Mouse (Mus musculus) hindbrain, embryonic 11.5 days (tissue): ENCODE results near the gene Swap70. TPM values are rescaled to one million over a fixed set of nuclear protein-coding genes. Genes with fewer than 3 reads are reported as not detected.

ENCODE experiments used
- polyA plus RNA-seq: library from polyadenylated mRNA; unstranded; fragments of >200 nt; fragmentation: Nextera tagmentation; extraction: Ambion mirVana; gene quantifications from 2 replicates; pipeline ENCODE4 v1.2.1, GENCODE M21; 2014

Gene Swap70
- polyA plus RNA-seq, 1 experiment from 2014 or later = 15.6 TPM

Other genes with a start within 250 kb of the Swap70 start
- 78.4 and 84.8 TPM in 2 replicates for gene Tmem41b, start 234.8 kb upstream of the Swap70 start, polyA plus RNA-seq
- 23.2 and 32.7 TPM in 2 replicates for gene Ipo7, start 203.4 kb upstream of the Swap70 start, polyA plus RNA-seq
- gene Zfp143, start 160.5 kb upstream of the Swap70 start, polyA plus RNA-seq = 26.2 and 31.8 TPM in 2 replicates
- 25.7 and 26.6 TPM in 2 replicates for gene Wee1, start 99.7 kb upstream of the Swap70 start, polyA plus RNA-seq